Mouse (Mus musculus): ENCODE measurements around the gene Dnm1.

Dnm1 gene

GRCm38 (mm10) chr2:32275823-32276222 lies 77.3 kb downstream of the Dnm1 start:
- no peak for DNase-seq (ENCODE audit: low spot score)

- no peak for DNase-seq (ENCODE audit: low spot score)
Measured at GRCm38 (mm10) chr2:32260635-32261034, 92.5 kb downstream of the Dnm1 start.

GRCm38 (mm10) chr2:32259657-32260417 lies 93.3 kb downstream of the Dnm1 start, which contains the start of gene Uck1:
Gene Uck1, minus strand, starts transcription at chr2:32260159.
- peak; percentile 93 for DNase-seq (ENCODE audit: low spot score)

GRCm38 (mm10) chr2:32258887-32259533 lies 94.1 kb downstream of the Dnm1 start:
- no peak for DNase-seq (ENCODE audit: low spot score)

Data from lung, postnatal 25 days (tissue).